Mouse (Mus musculus) cortical plate, adult 2 months (tissue): ENCODE measurements at regions not wholly inside any gene's neighbourhood (a gene's known extent, or its start where the extent isn't known, plus 50 kb on each side); places are given as distances from the start of the nearest gene placed in this dataset.

Experiments used
- CTCF ChIP-seq: fragments of 200-500 bp; IDR thresholded peaks from 2 replicates; pipeline ENCODE4 v1.5.1; 2011; ENCODE audit warnings: mild to moderate bottlenecking, control low read depth, low read length; ENCODE audit not compliant: insufficient read depth; ENCODE audit errors: extremely low read depth
- POLR2A ChIP-seq: fragments of 200-500 bp; IDR thresholded peaks from 2 replicates; pipeline ENCODE4 v1.6.1; 2011; ENCODE audit warnings: mild to moderate bottlenecking, low read length, control low read depth; ENCODE audit not compliant: insufficient read depth; ENCODE audit errors: extremely low read depth

DNA sequence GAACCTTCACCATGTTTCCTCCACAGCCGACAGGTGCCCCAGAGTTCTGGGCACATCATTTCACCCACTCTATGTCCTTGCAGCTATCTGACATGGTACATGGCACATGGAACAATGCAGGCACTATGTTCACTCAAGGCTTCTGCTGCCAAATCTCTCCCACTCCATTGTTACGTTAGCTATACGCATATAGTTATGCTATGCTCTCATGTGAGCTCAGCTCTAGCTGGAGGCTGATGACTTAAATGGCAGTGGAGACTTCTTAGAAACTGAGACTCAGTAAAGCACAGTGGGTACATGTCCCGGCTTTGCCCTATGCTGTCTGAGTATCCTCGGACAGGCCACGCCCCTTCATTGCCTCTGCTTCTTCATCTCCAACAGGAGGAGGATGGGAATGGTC lies 91.0 kb downstream of the Axin2 start:
- TF ChIP-seq POLR2A (no peak), CTCF (no peak)
